Comparison of ENCODE assay signal across 9 mouse cellular contexts in genomic region chr4:135150031-135150801, GRCm38 (mm10). TPM values are rescaled to one million over a fixed set of nuclear protein-coding genes. Genes with fewer than 3 reads are reported as not detected.
DNase-seq lines count a peak whose midpoint lies in the region; ATAC-seq and TF ChIP-seq lines count a peak whose summit lies in the region.
"Had no signal": no experiment of that assay in that cellular context is flagged by ENCODE, and none has a peak within 500 bp of the region (broad histone marks: within the 10 kb centered on the region; RNA-seq: fewer than 3 reads in every experiment).

No protein-coding gene starts in this region.

- no peak overlapping the region for H3K4me3 ChIP-seq in C2C12 (ENCODE audit: insufficient read depth, poor library complexity, severe bottlenecking)
- H3K4me3 ChIP-seq in heart, embryonic 13.5 days: peak overlapping the region; percentile 17; the same call in 1 of the 2 replicates
- H3K4me3 ChIP-seq: erythroblast, embryonic 14.5 days had no signal

- 4% methylated on average over 32 of the region's 32 CpGs for WGBS in heart, embryonic 13.5 days

- no peak overlapping the region for H3K27ac ChIP-seq in heart, embryonic 13.5 days (replicated peaks)

- TF ChIP-seq CTCF in C2C12 (IDR thresholded peaks at IDR 0.05; ENCODE audit: control insufficient read depth, insufficient read depth, insufficient read length): peak; percentile 93

- H3K4me2 ChIP-seq in heart, embryonic 13.5 days: peak overlapping the region; percentile 46

- H3K9ac ChIP-seq in heart, embryonic 13.5 days: no peak overlapping the region

- DNase-seq in adrenal gland, adult 2 months: peak; percentile 64
- DNase-seq in embryo, embryonic 9.5 days (ENCODE audit: extremely low spot score): peak; percentile 86
- peak; percentile 59 to 83 for DNase-seq in kidney, postnatal 36 days
- DNase-seq in lung, adult 18-20 months: peak; percentile 68 to 73
- DNase-seq in retina, postnatal 1 day: peak; percentile 78
- DNase-seq in urinary bladder, adult 2 months (ENCODE audit: low spot score): peak; percentile 36

- peaks cover 23% of the 10 kb centered on the region for H3K79me3 ChIP-seq in C2C12 (ENCODE audit: low read depth)

- peaks cover 6% of the 10 kb centered on the region for H3K36me3 ChIP-seq in C2C12 (ENCODE audit: control insufficient read depth, insufficient read depth)
- no peaks in the 10 kb centered on the region for H3K36me3 ChIP-seq in heart, embryonic 13.5 days

- no peak overlapping the region for H3ac ChIP-seq in C2C12 (ENCODE audit: control insufficient read depth, insufficient read length, low read depth)

- ATAC-seq in heart, embryonic 13.5 days (ENCODE audit: extremely low read depth, insufficient number of reproducible peaks, low FRiP score, low TSS enrichment): no peak

- peaks cover 26% of the 10 kb centered on the region for H3K79me2 ChIP-seq in C2C12 (ENCODE audit: control insufficient read depth, insufficient read depth)

- H3K4me1 ChIP-seq in heart, embryonic 13.5 days: peaks cover 27% of the 10 kb centered on the region

- no peaks in the 10 kb centered on the region for H3K27me3 ChIP-seq in C2C12 (ENCODE audit: control insufficient read depth, insufficient read depth, insufficient read length)
- peaks cover 100% of the 10 kb centered on the region for H3K27me3 ChIP-seq in heart, embryonic 13.5 days (replicated peaks)

- no peaks in the 10 kb centered on the region for H3K9me3 ChIP-seq in heart, embryonic 13.5 days

TF ChIP-seq in C2C12, 6 proteins besides CTCF, POLR2A, EP300 and RAD21:
- TF ChIP-seq MAX (IDR thresholded peaks at IDR 0.05) (no peak), USF1 (IDR thresholded peaks at IDR 0.05; ENCODE audit: low read depth) (no peak), MYOD1 (IDR thresholded peaks at IDR 0.05; ENCODE audit: control insufficient read depth, insufficient read length, low read depth) (no peak), FOSL1 (IDR thresholded peaks at IDR 0.05; ENCODE audit: insufficient read depth, low read length, poor library complexity, severe bottlenecking) (no peak), MYOG (IDR thresholded peaks at IDR 0.05; ENCODE audit: control insufficient read depth, extremely low read depth, insufficient read length) (no peak), CEBPB (IDR thresholded peaks at IDR 0.05; ENCODE audit: low read depth) (no peak)

RNA-seq across cellular contexts. Expression of gene Runx3, which starts 29.8 kb away (rescaled TPM):
- 19.5 TPM for polyA plus RNA-seq in C2C12 (2012; fragmentation: generic; extraction: Trizol)
- total RNA-seq in adrenal gland, adult 2 months (2021): 1 to 10 TPM; 3.1 to 4.0 TPM
- polyA plus RNA-seq in adrenal gland, adult 2 months (2012; rRNA removed): 3.4 and 4.7 TPM in 2 replicates
- 0.05 and 0.17 TPM in 2 replicates for polyA plus RNA-seq in heart, embryonic 13.5 days (2015; fragmentation: Nextera tagmentation; extraction: Ambion mirVana)
- polyA plus RNA-seq in urinary bladder, adult 2 months (2012; rRNA removed): 0.21 and 0.60 TPM in 2 replicates

Comparison
In these comparisons a context has a peak if more than half of its experiments do, and no peak if none do; other contexts are left out.
1. DNase-seq: peak in every context shown above with its lines; median percentile 86 in embryo, embryonic 9.5 days; 78 in retina, postnatal 1 day; 71 in kidney, postnatal 36 days; 70 in lung, adult 18-20 months; 64 in adrenal gland, adult 2 months; 36 in urinary bladder, adult 2 months.